Mouse (Mus musculus): Measurements from ENCODE around the gene Casp7. TPM values are rescaled to one million over a fixed set of nuclear protein-coding genes. Genes with fewer than 3 reads are reported as not detected.

Gene Casp7
- polyA plus RNA-seq, 1 experiment from 2014 or later, result 16.7 TPM

DNA sequence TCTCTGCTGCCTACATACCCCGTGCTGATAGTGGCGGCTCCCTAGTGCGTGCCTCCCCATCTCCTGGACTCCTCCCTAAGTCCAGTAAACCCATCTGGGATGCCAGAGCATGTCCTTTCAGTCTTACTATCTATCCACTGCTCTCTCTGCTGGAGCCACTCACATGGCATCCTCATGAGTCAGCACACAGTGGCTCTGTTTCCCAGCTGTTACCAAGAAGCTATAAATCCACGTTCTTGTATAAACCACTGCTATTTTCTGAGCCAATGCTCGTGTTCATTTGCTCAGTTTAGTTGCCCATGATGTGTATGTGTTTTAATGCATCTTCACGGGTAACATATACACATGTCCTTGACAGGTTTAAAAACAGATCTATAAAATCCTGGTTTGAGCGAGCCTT is 29.2 kb upstream of the Casp7 start:
- Histone ChIP-seq H3K36me3 (no peaks in the 10 kb centered on the region), H3K9ac (no peak overlapping the region), H3K4me1 (no peaks in the 10 kb centered on the region), H3K4me2 (replicated peaks) (no peak overlapping the region), H3K4me3 (no peak overlapping the region), H3K27me3 (no peaks in the 10 kb centered on the region), H3K9me3 (replicated peaks) (no peaks in the 10 kb centered on the region), H3K27ac (no peak overlapping the region)
- no peak for ATAC-seq (ENCODE audit: low FRiP score)
- 87% methylated on average over 7 of the region's 7 CpGs for WGBS

GRCm38 (mm10) chr19:56368912-56369311 is 28.0 kb upstream of the Casp7 start:
- H3K4me3 ChIP-seq, result no peak overlapping the region
- no peak overlapping the region for H3K4me2 ChIP-seq (replicated peaks)
- ATAC-seq (ENCODE audit: low FRiP score), result no peak
- no peak overlapping the region for H3K9ac ChIP-seq
- H3K4me1 ChIP-seq, result no peaks in the 10 kb centered on the region
- 90% methylated on average over 7 of the region's 7 CpGs for WGBS
- no peaks in the 10 kb centered on the region for H3K36me3 ChIP-seq
- no peak overlapping the region for H3K27ac ChIP-seq
- H3K27me3 ChIP-seq, result no peaks in the 10 kb centered on the region
- no peaks in the 10 kb centered on the region for H3K9me3 ChIP-seq (replicated peaks)

GRCm38 (mm10) chr19:56370389-56371150 is 26.4 kb upstream of the Casp7 start:
- H3K9ac ChIP-seq, result no peak overlapping the region
- 94% methylated on average over 6 of the region's 6 CpGs for WGBS
- H3K36me3 ChIP-seq, result no peaks in the 10 kb centered on the region
- H3K4me3 ChIP-seq, result no peak overlapping the region
- no peak for ATAC-seq (ENCODE audit: low FRiP score)
- no peak overlapping the region for H3K4me2 ChIP-seq (replicated peaks)
- no peaks in the 10 kb centered on the region for H3K27me3 ChIP-seq
- no peaks in the 10 kb centered on the region for H3K9me3 ChIP-seq (replicated peaks)
- H3K4me1 ChIP-seq, result no peaks in the 10 kb centered on the region
- H3K27ac ChIP-seq, result no peak overlapping the region

- Histone ChIP-seq H3K9ac (no peak overlapping the region), H3K4me3 (no peak overlapping the region), H3K27me3 (no peaks in the 10 kb centered on the region), H3K4me1 (no peaks in the 10 kb centered on the region), H3K27ac (no peak overlapping the region), H3K9me3 (replicated peaks) (no peaks in the 10 kb centered on the region), H3K4me2 (replicated peaks) (no peak overlapping the region), H3K36me3 (no peaks in the 10 kb centered on the region)
- WGBS, result 70% methylated on average over 7 of the region's 7 CpGs
- no peak for ATAC-seq (ENCODE audit: low FRiP score)
Measured at GRCm38 (mm10) chr19:56372226-56372625, 24.7 kb upstream of the Casp7 start.

GRCm38 (mm10) chr19:56373246-56373645 is 23.7 kb upstream of the Casp7 start:
- H3K4me2 ChIP-seq (replicated peaks), result no peak overlapping the region
- no peaks in the 10 kb centered on the region for H3K4me1 ChIP-seq
- H3K9me3 ChIP-seq (replicated peaks), result no peaks in the 10 kb centered on the region
- H3K36me3 ChIP-seq, result no peaks in the 10 kb centered on the region
- WGBS, result 89% methylated on average over 5 of the region's 5 CpGs
- no peaks in the 10 kb centered on the region for H3K27me3 ChIP-seq
- ATAC-seq (ENCODE audit: low FRiP score), result no peak
- no peak overlapping the region for H3K4me3 ChIP-seq
- H3K27ac ChIP-seq, result no peak overlapping the region
- no peak overlapping the region for H3K9ac ChIP-seq

- no peaks in the 10 kb centered on the region for H3K36me3 ChIP-seq
- no peak overlapping the region for H3K9ac ChIP-seq
- no peak overlapping the region for H3K4me3 ChIP-seq
- WGBS, result 70% methylated on average over 10 of the region's 10 CpGs
- no peaks in the 10 kb centered on the region for H3K9me3 ChIP-seq (replicated peaks)
- no peaks in the 10 kb centered on the region for H3K4me1 ChIP-seq
- H3K27me3 ChIP-seq, result no peaks in the 10 kb centered on the region
- ATAC-seq (ENCODE audit: low FRiP score), result no peak
- no peak overlapping the region for H3K27ac ChIP-seq
- no peak overlapping the region for H3K4me2 ChIP-seq (replicated peaks)
Measured at GRCm38 (mm10) chr19:56374011-56374410, 22.9 kb upstream of the Casp7 start.

DNA sequence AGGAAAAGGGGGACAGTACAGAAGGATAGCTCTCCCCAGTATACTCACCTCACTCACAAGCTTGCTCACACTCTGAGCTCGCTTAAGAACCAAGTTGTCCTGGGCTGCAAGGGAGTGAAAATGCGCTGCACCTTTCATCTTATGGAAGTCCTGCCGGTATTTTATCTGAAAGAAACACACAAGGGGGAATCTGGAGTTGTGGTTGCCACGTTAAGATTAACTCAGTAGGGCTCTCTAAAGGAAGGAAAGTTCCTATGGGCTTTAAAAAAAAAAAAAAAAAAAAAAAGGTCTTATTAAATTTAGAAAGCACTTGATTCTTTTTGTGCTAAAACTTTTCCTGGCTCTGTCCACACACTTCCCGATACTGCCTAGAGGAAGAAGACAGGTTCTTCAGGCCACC is 18.9 kb upstream of the Casp7 start:
- no peak for ATAC-seq (ENCODE audit: low FRiP score)
- Histone ChIP-seq H3K36me3 (no peaks in the 10 kb centered on the region), H3K27ac (no peak overlapping the region), H3K9me3 (replicated peaks) (no peaks in the 10 kb centered on the region), H3K9ac (no peak overlapping the region), H3K4me3 (no peak overlapping the region), H3K27me3 (no peaks in the 10 kb centered on the region), H3K4me1 (no peaks in the 10 kb centered on the region), H3K4me2 (replicated peaks) (no peak overlapping the region)
- 86% methylated on average over 5 of the region's 5 CpGs for WGBS

GRCm38 (mm10) chr19:56378554-56379172 is 18.3 kb upstream of the Casp7 start:
- Histone ChIP-seq H3K27me3 (no peaks in the 10 kb centered on the region), H3K9ac (no peak overlapping the region), H3K4me3 (no peak overlapping the region), H3K27ac (no peak overlapping the region), H3K4me2 (replicated peaks) (no peak overlapping the region), H3K4me1 (no peaks in the 10 kb centered on the region), H3K9me3 (replicated peaks) (no peaks in the 10 kb centered on the region), H3K36me3 (no peaks in the 10 kb centered on the region)
- no peak for ATAC-seq (ENCODE audit: low FRiP score)
- 88% methylated on average over 13 of the region's 13 CpGs for WGBS

DNA sequence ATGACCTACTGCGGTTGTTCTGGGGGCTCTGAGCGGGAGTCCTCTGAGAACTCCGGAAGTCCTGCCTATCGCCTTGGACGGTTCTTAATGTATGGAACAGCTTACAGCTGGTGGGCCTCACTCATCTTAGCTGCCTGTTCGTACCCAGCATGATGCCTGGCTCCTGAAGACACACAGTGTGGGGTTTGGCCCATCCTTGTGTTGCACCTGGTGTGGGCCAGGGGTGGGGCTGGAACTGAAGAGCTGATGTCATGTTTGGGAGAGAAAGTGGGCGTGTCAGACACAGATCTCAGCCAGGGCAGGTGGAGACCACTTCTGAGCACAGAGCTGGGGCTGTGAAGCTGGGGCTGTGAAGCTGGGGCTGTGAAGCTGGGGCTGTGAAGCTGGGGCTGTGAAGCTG is 16.6 kb upstream of the Casp7 start:
- WGBS, result 83% methylated on average over 7 of the region's 7 CpGs
- no peak overlapping the region for H3K4me3 ChIP-seq
- no peak overlapping the region for H3K4me2 ChIP-seq (replicated peaks)
- H3K9me3 ChIP-seq (replicated peaks), result no peaks in the 10 kb centered on the region
- no peak overlapping the region for H3K27ac ChIP-seq
- H3K27me3 ChIP-seq, result no peaks in the 10 kb centered on the region
- H3K9ac ChIP-seq, result no peak overlapping the region
- H3K4me1 ChIP-seq, result no peaks in the 10 kb centered on the region
- no peaks in the 10 kb centered on the region for H3K36me3 ChIP-seq
- no peak for ATAC-seq (ENCODE audit: low FRiP score)

GRCm38 (mm10) chr19:56381407-56381806 is 15.5 kb upstream of the Casp7 start:
- ATAC-seq (ENCODE audit: low FRiP score), result no peak
- H3K4me1 ChIP-seq, result no peaks in the 10 kb centered on the region
- H3K27ac ChIP-seq, result no peak overlapping the region
- H3K36me3 ChIP-seq, result no peaks in the 10 kb centered on the region
- no peak overlapping the region for H3K4me3 ChIP-seq
- H3K4me2 ChIP-seq (replicated peaks), result no peak overlapping the region
- H3K9me3 ChIP-seq (replicated peaks), result no peaks in the 10 kb centered on the region
- no peak overlapping the region for H3K9ac ChIP-seq
- WGBS, result 89% methylated on average over 10 of the region's 10 CpGs
- no peaks in the 10 kb centered on the region for H3K27me3 ChIP-seq

- Histone ChIP-seq H3K4me1 (no peaks in the 10 kb centered on the region), H3K4me3 (no peak overlapping the region), H3K9ac (no peak overlapping the region), H3K4me2 (replicated peaks) (no peak overlapping the region), H3K27me3 (no peaks in the 10 kb centered on the region), H3K36me3 (no peaks in the 10 kb centered on the region), H3K9me3 (replicated peaks) (no peaks in the 10 kb centered on the region), H3K27ac (no peak overlapping the region)
- no peak for ATAC-seq (ENCODE audit: low FRiP score)
- WGBS, result 85% methylated on average over 5 of the region's 5 CpGs
Measured at GRCm38 (mm10) chr19:56385546-56385945, 11.4 kb upstream of the Casp7 start.

DNA sequence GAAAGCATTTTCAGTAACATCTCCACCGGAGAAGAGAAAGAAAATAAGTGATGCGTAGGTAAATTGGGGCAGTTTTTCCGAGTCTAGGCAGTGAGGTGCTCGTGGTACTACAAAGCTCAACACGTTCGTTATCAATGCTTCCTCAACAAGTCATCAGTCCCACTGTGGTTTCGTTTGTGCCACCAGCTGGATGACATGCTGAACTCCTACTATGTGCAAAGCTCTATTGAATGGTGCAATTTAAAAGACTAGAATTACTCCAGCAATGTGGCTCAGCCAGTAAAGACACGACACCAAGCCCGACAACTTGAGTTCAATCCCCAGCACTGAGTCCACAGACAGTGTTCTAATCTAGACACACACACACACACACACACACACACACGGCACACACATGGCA is 10.8 kb upstream of the Casp7 start:
- 89% methylated on average over 10 of the region's 10 CpGs for WGBS

DNA sequence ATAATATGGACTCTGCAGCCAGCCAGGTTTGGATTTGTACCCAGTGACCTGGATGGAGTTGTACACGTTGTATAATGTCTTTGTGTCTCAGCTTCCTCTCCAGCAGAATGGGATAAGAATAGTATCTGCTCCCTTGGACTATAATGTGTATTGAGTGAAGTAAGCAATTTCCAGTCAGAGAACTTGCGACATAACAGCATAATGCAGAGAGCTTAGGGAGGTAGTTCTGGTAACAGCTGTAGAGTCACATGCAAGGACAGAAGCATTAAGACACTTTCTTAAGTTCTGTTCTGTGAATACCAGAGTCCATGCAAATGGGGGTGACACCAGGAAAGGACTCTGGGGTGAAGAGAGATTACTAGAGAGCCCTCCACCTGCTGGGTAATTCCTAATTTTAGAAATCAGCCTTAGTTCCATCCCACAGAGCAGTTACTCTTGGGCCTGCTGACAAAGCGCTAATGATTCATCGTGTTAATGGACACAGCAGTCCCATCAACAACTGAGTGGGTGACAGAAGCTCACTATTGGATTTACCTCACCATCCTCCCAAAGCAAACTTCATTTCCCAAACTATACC is 9.1 kb upstream of the Casp7 start:
- H3K4me1 ChIP-seq, result no peaks in the 10 kb centered on the region
- no peak overlapping the region for H3K4me3 ChIP-seq
- H3K9me3 ChIP-seq (replicated peaks), result no peaks in the 10 kb centered on the region
- no peak overlapping the region for H3K9ac ChIP-seq
- H3K27me3 ChIP-seq, result no peaks in the 10 kb centered on the region
- no peak overlapping the region for H3K27ac ChIP-seq
- H3K4me2 ChIP-seq (replicated peaks), result no peak overlapping the region
- 83% methylated on average over 4 of the region's 4 CpGs for WGBS
- no peak for ATAC-seq (ENCODE audit: low FRiP score)
- no peaks in the 10 kb centered on the region for H3K36me3 ChIP-seq

More for the DNA sequence above, 10.8 kb upstream of the Casp7 start:
- H3K27ac ChIP-seq, result no peak overlapping the region
- no peak overlapping the region for H3K9ac ChIP-seq
- ATAC-seq (ENCODE audit: low FRiP score), result no peak
- no peak overlapping the region for H3K4me2 ChIP-seq (replicated peaks)
- H3K4me1 ChIP-seq, result no peaks in the 10 kb centered on the region
- no peaks in the 10 kb centered on the region for H3K27me3 ChIP-seq
- no peaks in the 10 kb centered on the region for H3K36me3 ChIP-seq
- no peak overlapping the region for H3K4me3 ChIP-seq
- no peaks in the 10 kb centered on the region for H3K9me3 ChIP-seq (replicated peaks)
